Mouse (Mus musculus): Measurements from ENCODE around the gene Zmym3.

Gene Zmym3

DNA sequence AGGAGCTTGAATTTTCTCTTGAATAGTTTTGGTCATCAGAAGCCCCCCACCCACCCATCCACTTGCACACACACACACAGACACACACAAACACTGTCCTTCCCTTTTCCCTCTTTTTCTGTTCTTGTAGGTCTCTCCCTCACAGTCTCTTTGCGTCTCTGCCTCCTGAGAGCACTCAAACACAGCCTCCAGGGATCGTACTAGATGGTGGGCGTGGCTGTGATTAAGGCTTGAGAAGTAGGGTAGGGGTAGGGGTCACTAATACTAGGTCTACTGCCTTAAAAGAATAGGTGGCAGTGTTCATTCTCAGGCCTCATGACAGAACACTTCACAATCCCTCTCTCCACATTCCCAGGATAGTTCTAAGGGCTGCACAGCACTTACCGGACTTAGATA, at the start of gene Zmym3:
TSS of gene Zmym3 (minus strand) at position 150 of the 396 bp plus-strand sequence.
- DNase-seq (ENCODE audit: low spot score in 2 of 2), result no peak

DNA sequence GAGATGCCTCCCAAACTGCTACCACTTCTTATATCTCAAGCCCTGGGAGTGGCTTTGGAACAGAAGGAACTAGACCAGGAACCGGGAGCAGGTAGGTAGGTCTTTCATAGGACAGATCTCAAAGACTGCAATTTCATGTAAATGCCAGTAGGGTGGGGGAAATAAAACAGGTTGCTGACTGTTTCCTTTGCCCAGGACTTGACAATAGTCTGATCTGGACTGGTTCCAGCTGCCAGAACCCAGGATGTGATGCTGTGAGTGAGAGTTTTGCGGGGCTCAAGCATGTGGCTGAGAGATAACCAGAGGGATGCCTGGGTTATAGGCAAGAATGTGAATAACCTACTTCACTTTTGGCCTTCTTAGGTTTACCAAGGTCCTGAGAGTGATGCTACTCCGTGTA, 30.9 kb upstream of the Zmym3 start:
- no peak for DNase-seq (ENCODE audit: low spot score in 2 of 2)

DNA sequence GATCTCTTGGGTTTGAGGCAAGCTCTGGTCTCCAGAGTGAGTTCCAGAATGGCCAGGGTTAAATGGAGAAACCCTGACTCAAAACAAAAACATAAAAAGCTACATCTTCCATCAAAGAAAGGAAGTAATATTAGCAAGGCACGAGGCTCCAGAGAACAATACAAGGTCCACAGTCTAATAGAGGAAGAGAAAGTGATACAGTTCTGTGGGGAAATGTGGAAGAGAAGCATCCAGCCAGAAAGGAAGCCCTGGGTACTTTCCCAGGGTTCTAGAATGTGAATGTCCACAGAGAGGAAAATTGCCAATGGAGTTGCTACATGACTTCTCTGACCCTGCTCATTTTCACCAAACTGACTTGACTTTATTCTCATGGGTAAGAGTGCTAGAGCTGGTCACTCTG, 30.5 kb upstream of the Zmym3 start:
- no peak for DNase-seq (ENCODE audit: low spot score in 2 of 2)

DNA sequence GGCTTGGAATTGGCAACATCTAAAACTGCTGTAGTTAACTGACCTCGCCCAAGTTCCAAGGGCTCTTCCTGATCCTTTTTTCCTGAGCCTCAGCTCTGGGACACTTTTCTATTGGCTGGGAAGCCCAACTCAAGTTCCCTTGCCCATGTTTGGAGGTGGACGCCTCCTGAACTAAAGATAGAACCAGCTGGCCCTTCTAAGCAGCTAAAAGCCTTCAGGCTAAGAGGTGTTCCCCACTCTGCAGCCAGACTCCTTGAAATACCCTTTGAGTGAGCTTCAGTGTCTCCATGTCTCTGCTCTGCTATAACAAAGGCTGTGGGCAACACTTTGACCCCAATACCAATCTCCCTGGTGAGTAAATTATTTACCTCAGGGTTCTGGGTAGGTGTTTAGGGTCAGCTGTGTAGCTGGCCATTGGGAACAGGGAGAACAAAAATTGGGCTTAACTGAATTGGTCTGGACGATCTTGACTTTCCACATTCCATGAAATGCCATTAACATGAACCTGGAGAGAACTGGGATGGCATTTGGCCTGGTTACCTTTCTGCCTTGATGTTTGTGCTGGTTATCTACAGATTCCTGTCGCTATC, 28.3 kb upstream of the Zmym3 start, which contains the start of gene Itgb1bp2:
TSS of gene Itgb1bp2 (plus strand) at position 203 of the 590 bp plus-strand sequence.
- no peak for DNase-seq (ENCODE audit: low spot score in 2 of 2)

DNA sequence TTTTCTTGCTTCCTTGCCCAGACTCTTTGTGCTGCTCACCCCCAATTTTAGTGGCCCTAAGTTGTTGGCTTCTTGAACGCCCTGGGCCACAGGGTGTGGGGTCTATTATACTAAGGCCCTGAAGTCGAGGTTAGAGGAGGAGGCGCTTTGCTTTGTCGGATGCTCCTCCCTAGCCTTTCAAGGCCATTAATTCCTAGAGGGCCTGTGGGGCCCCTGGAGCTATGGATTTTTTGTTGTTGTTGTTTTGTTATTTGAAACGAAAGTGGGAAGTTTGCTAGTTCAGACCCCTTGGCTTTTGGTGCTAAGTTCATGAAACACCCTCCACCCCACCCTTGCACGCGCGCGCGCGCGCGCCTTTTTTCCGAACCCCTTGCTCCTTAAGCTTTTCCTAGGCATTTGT, 9.3 kb upstream of the Zmym3 start:
- no peak for DNase-seq (ENCODE audit: low spot score in 2 of 2)

DNA sequence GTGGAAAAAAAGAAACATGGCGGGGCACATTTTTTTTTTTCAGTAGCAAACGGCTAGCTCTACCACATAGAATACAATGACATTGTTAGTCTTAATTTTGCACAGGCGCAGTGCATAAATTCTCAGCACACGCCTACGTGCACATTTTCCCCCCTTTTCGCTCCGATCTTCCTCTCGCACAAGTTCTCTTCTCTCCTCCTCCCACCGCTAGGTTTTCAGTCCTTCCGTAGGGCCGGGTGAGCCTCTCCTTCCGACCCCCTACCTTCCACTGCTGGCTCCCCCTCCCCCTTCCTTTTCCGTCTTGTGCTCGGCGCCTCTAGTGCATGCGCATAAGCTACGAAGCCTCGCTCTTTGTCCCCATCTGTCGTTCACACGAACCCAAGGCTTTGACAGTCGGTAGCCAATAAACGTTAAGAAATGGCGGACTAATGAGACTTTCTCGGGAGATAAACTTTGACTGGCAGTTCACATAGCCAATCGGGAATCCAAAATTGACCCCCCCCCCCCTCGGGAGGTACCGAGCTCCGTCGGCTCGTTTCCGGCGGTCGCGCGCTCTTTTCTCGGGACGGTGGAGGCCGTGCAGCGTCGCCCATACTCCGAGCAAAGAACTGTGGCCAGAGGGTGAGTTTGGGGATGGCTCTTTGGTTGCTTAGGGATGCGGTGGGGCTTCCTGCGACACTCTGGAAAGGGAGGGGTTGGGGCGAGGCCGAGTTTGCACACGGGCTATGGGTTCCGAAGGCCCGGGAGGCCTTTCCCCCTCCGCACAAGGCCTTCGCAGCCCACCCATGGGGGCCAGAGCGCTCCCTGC, 8.7 kb upstream of the Zmym3 start, which contains the start of gene Nono:
TSS of gene Nono (plus strand) at position 177 of the 808 bp plus-strand sequence.
- peak; percentile 76 to 78 for DNase-seq (ENCODE audit: low spot score in 2 of 2)

DNA sequence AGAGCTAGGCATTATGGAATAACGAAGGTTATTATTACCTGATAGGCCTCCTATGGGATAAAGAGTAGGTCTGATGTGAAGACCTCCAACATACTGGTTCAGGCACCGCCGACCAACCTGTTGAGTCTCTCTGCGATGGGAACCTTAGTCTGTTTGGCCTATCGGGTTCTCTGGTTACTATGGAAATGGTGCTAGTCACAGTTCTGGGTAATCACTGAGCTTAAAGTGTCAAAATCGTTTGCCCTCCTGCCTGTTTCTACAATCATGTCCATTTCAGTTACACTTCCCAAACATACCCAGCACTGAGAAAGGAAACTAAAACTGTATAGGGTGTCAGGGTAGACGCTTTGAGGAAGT, 8.1 kb upstream of the Zmym3 start:
- no peak for DNase-seq (ENCODE audit: low spot score in 2 of 2)

DNA sequence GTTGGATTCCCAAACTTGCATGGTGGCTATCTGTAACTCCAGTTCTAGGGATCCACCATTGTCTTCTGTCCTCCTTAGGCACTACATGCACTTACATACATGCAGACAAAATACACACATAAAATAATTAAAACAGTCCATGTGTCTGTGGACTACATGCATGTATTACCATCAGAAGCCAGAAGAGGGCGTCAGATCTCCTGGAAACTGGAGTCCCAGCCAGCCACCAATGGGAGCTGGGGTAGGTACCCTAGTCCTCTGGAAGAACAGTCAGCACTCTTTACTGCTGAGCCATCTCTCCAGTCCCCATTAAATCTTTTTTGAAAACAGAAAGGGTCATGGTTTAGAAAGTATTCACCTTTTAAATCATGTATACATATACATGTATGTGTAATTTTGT, 7.1 kb upstream of the Zmym3 start:
- DNase-seq (ENCODE audit: low spot score in 2 of 2), result no peak

DNA sequence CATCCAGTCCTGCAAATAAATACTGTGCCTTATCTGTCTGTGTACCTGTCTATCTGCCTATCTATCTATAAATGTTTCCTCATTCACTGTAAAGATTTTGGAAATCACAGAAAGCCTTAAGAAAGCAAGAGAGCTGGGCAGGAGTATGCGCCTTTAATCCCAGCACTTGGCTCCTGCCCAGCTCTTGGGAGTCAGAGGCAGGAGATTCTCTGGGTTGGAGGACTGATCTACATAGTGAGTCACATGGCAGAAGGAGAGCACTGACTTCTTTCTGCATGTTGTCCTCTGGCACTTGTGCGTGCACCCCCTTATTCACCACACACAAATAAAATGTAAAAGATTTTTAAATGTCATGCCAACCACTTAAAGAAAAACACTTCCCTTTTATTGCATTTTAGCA, 2.8 kb upstream of the Zmym3 start:
- no peak for DNase-seq (ENCODE audit: low spot score in 2 of 2)

DNA sequence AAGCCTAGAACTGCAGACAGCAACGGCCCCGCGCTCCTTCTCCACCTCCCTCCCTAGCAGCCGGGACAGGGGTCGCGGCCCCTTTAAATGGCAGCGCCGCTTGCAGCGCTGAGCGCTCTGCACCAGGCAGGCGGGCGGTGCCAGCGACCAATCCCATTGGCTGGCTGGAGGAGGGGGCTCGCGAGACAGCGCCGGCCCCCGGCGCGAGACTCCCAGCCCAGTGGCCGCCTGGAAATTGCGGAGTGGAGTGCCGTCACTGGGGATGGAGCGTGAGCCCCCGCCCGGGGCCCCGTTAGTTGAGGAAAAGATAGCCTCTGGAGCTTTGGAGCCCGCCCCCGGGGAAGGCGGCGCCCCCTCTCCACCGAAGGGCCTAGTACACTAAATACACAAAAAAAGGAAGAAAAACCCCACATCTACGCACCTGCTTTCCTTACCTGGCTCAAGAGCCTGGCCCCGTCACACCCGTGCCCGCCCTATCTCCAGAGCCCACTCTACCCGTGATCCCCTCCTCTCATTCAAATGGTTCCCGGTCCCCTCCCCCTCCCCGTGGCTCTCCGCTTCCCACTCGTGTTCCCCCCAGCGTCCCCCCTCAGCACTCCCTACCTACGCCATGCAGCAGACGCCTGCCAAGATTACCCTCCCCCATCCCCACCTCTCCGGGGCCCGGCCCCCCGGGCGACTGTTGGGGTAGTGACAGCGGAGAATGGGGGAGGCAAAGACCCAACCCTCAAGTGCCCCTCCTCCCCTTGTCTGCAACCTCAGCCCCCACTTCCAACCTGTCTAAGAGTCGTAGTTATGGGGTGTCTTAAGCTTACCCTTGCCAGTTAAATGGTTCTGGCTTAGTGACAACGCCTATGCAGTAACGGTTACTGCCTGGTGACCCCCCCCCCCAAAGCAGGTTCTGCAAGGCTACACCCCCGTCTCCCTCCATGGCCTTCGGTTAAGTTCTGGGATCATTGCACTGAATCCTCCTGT, 637 bp downstream of the Zmym3 start:
- peak; percentile 84 to 87 for DNase-seq (ENCODE audit: low spot score in 2 of 2)

DNA sequence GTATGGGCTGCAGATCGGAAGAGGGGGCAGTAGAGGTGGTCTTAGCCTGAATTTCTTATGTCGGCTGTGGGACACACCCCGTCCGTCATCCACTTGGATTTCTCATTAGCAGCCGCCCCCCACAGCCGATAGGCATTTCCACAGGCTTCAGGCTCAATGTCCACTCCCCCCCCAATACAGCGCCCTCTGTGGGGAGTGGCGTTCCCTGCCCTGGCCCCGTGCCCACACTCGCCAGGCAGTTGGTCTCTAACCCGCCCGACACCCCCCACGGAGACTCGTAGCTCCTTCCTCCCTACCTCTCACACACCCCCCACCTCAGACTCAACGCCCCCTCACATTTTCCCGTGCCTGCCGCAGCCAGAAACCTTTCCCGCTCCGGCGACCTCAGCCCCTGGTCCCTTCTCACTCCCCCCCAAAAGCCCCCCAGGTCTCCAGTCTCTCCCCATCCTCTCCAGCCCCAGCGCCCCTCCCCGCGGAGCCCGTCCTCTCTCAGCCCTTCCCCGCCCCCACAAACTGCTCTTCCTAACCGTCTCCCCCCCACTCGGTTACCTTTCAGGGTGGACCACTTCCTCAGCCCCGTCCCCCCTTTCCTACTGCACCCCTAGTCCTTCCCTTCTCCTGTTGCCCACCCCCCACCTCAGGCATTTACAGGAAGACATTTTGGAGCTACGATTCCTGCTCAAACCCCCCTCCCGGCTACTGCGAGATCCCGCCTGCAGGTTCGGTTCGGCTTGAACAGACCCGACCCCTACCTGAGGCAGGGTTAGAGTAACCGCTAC, 1.5 kb downstream of the Zmym3 start:
- peak; percentile 40 to 69 for DNase-seq (ENCODE audit: low spot score in 2 of 2)

DNA sequence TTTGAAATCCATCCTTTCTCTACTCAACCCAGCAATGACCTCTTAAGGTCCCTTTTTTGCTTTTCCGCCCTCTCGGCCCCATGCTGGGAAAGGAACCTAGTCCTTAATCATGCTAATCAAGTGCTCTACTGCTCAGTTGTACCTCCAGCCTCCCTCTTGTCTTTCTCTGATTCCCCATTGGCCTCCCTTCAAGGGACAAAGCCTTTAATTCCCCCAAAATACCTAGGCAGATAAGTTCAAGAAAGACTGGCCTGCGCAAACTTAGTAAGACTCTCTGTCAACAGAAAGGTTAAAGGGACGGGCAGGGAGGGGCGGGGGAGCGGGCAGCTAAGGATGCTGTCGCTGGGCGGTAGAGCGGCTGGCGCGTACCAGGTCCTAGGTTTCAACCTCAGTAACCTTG, 24.2 kb downstream of the Zmym3 start:
- DNase-seq (ENCODE audit: low spot score in 2 of 2), result no peak

DNA sequence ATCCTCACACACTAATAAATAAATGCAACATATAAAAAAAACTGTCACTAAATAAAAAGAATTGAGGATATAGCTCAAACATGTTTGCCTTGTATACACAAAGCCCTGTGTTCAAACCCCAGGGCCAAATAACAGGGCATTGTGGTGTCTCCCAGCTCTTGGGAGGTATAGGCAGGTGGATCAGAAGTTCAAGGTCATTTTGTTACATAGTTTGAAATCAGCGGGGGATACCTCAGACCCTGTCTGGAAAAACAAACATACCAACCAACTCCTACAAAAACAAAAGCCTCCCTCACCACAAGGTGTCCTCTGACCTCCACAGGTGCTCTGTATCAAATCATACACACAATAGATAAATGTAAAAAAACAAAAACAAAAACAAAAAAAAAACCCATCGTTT, 26.3 kb downstream of the Zmym3 start:
- DNase-seq (ENCODE audit: low spot score in 2 of 2), result no peak

DNA sequence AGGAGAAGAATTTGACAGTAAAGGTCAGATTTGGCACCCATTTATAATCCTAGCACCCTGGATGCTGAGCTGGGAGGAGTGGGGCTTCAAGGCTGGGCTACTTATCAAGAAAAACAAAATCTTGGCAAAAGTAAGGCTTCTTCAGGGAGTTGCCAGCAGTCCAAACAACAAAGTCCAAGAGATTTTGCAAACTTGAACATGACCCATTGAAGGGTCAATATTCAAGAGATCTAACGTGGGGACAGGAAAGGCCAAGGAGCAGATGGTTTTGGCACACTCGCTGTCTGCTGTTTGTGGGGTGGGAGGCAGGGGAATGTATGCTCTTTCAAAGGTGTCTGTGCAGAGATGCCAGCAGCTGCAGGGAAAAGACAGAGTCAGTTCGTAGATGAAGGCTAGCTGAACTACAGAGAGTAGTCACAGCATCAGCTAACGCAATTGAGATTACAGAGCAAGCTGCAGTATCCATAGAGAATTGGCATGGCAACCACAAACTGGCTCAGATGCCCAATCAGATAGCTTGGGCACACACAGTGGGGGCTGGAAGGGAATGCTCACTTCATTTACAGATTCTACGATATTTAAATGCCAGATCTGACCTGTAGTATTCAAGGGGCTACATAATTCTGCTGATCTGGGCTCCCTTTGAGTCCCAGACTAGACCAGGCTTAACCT, 31.6 kb downstream of the Zmym3 start:
- DNase-seq (ENCODE audit: low spot score in 2 of 2), result no peak

DNA sequence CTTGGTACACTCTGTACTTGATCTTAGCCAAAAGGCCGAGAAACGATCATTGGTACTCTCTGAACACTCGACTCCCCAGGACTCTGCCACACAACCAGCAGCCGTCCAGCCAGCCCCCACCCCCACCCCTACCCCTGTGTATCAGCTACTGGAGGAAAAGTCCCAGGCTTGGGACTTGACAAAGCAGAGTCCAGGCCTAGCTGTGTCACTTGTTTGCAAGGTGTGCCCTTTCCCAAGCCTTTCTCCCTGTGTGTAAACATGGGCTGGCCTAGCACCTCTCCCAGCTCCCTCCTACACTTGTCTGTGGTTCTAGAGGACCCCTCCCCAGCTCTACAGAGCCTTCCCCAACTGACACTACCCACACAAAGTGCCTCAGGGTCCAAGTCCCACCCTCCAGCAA, 34.4 kb downstream of the Zmym3 start:
- DNase-seq (ENCODE audit: low spot score in 2 of 2), result no peak

DNA sequence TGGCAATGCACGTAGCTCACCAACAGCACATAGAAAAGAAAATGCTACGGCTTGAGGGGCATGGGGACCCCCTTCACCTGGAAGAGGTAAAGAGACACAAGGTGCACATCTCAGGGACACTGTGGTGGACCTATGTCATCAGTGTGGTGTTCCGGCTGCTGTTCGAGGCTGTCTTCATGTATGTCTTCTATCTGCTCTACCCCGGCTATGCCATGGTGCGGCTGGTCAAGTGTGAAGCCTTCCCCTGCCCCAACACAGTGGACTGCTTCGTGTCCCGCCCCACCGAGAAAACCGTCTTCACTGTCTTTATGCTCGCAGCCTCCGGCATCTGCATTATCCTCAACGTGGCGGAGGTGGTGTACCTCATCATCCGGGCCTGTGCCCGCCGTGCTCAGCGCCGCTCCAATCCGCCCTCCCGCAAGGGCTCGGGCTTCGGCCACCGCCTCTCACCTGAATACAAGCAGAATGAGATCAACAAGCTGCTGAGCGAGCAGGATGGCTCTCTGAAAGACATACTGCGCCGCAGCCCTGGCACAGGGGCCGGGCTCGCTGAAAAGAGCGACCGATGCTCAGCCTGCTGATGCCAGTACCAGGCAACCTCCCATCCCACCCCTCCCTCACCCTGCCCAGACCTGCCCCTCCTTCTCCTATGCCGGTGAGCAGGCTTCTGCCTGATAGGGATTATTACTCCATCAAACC, 36.1 kb downstream of the Zmym3 start:
- no peak for DNase-seq (ENCODE audit: low spot score in 2 of 2)

DNA sequence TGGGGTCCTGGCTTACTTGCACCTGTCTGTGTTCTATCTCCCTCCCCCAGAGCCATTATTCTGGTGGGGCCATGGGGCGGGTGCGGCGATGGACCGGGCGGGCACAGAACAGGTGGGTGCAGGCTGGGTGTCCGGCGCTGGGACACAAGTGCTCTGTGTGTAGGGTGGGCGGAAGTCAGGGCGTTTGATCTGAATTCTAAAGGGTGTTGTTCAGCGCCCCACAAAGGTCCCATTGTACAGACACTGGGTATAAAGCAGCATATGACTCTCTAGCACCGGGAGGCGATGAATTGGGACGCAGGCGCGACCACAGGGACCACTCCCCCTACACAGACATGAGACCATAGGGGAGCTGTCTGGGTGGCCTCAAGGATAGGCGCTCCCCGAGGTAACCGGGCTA, 37.2 kb downstream of the Zmym3 start:
- no peak for DNase-seq (ENCODE audit: low spot score in 2 of 2)

DNA sequence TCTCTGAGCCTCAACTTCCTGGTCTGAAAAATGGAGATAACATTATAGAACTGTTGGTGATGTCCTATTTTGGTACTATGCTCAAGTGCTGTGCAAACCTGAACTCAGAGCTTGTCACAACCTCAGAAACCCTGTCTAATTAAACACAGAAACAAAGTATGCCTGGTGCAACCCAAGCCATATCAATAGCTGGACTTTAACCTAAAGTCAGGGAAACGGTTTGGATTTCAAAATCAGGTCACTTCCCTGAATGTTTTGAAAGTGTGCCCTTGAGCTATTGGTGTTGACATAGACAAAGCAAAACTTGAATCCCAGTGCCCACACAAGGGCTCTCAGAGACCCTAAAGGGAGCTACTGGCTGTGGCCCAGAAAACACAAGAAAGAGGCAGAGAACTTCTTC, 40.9 kb downstream of the Zmym3 start:
- DNase-seq (ENCODE audit: low spot score in 2 of 2), result no peak

DNA sequence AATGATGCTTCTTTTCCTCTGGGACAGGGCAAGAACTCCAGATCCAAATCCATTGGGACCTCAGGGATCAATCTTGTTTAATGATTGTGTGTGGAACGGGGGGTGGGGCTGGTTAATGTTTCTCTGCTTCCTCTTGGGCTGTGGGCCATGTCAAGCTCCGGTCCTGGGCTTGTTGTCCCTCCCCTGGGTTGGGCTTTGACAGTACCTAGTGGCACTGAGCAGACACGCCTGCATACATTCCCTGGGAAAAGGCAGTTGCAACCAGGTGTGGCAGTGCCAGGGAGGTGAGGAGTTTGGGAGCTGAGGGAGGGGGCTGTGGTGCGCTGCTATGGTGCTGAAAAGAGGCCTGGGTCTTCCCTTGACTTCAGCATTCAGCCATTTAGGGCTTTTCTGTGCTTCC, 43.6 kb downstream of the Zmym3 start:
- no peak for DNase-seq (ENCODE audit: low spot score in 2 of 2)

DNA sequence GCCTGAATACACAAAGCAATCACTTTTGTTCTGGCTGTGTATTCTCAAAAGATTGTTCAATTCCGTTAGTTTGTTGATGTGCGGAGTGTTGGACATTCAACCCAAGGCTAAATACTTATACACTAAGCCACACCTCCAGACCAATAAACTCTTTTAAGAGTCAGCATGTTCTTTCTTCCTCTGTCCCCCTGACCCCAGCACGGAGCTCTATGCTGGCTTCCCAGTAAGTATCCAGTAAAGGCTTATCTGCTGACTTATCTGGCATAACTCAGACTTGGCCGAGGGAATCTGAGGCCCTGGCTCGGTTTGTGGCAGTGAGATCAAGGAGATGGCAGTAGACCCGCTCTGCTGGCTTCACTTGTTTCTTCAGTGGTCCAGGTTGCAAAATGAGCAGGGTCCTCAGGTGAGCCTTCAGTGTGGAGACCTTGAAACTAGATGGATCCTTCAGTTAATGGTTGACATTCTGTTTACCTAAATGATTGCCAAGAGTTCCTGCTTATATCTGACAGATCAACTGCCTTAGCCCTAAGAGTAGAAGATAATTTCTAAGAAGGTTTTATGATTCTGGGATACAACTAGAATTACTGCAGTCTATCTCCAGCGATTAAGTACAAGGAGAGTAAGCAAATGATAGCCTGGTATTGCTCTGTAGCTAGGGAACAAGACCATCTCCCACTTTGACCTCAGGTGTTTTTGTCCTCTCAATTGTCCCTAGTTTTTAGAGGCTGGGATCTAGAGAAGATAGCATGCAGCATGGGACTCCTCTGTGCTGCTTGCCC, 44.3 kb downstream of the Zmym3 start, which contains the start of gene Gjb1:
TSS of gene Gjb1 (plus strand) at position 189 of the 779 bp plus-strand sequence.
- DNase-seq (ENCODE audit: low spot score in 2 of 2), result no peak
